Mouse (Mus musculus): ENCODE results near the gene Filip1l.

DNA sequence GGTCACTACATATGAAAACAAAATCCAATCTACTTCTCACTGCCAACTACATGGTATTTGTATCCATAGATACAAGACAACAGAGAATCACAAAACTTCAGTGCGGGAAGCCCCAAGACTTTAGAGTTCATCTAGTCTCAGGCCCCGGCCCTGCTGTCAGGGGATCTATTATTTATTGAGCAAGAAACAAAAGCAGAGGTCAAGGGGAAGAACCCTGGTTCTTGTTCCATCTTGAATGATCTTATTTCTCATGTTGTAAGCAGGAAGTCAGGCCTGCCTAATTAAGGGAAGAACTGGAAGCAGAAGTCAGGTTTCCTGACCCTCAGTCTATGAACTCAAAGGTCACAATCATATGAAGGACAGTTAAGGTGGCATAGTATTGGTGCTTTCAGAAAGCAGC lies 149.3 kb downstream of the Filip1l start:
- no peak for TF ChIP-seq CTCF (IDR thresholded peaks at IDR 0.05; ENCODE audit: insufficient read depth, low read length)
- TF ChIP-seq POLR2A (IDR thresholded peaks at IDR 0.05; ENCODE audit: borderline replicate concordance, extremely low read depth, low read depth, low read length) = no peak

Data from lung, adult 2 months (tissue).